Mouse (Mus musculus): ENCODE measurements at regions not wholly inside any gene's neighbourhood (a gene's known extent, or its start where the extent isn't known, plus 50 kb on each side); places are given as distances from the start of the nearest gene placed in this dataset.

DNA sequence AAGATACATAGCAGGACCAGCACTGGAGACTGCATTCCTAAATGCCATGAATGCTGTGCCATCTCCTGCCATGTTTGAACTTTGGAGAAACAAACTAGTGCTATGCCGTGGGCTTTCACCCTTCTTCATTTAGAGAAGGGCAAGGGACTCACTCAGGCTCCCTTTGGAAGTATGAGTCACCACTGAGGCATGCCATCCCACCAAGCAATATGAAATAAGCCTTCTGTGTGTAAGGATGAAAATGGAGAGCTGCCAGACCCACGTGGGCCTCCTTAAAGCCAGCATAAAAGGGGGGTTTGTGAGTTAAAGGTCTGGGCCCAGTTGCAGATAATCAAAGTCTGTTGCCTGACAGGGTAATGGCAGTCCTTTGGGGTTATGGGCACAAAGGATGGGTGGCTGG is 159.0 kb downstream of the H2al1j start:
- no peak for DNase-seq (ENCODE audit: low spot score)

DNA sequence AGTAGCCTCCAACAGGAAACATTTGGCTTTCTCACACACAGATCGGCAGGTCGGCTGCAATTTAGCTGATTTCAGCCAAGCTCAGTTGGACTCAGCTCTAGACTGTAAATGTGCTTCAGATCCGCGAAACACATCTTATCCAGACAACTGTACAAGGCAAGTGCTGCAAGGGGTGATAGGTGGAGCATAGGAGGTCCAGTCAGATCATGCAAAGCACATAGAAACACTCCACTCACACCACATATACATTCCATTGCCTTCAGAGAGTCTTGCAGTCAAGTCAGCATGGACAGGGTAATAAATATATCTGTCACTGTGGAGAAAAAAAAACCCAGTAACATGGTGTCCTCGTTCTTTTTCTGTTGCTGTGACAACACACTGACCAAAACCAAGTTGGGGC is 160.3 kb downstream of the H2al1j start:
- no peak for DNase-seq (ENCODE audit: low spot score)

DNA sequence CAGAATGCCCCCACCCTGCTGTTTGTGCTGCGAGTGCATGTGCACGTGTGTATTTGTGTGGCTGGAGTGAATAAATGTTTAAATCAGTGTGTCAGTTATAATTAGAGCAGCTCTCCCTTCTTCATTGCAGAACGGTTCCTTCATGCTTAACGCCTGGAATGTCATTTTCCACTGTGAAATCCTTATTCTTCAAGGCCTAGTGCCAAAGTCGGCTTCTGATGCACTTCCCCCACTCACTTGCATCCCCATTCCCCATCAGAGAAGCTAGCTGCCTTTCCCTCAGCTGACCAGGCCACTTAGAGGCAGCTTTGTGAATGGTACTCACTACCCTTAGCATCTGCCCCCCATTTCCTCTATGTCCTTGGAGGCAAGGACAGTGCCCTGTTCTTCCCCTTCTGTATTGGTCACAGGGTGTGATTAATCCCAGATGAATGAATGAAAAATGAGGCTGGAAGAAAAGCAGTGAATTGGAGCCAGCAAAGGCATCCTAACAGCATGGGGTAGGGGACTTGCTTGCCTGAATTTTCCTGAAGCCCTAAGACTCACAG is 162.6 kb downstream of the H2al1j start:
- DNase-seq (ENCODE audit: low spot score): no peak

- DNase-seq (ENCODE audit: low spot score): no peak
These were observed 163.6 kb downstream of the H2al1j start for GRCm38 (mm10) chrX:11491235-11491634.

GRCm38 (mm10) chrX:11491676-11492391 is 164.2 kb downstream of the H2al1j start:
- DNase-seq (ENCODE audit: low spot score): no peak

- DNase-seq (ENCODE audit: low spot score): no peak
These were observed 166.1 kb downstream of the H2al1j start for GRCm38 (mm10) chrX:11493526-11494245.

GRCm38 (mm10) chrX:11494246-11494630 is 166.6 kb downstream of the H2al1j start:
- DNase-seq (ENCODE audit: low spot score): no peak

- no peak for DNase-seq (ENCODE audit: low spot score)
These were observed 184.8 kb downstream of the H2al1j start for GRCm38 (mm10) chrX:11512439-11512838.

GRCm38 (mm10) chrX:11512928-11513327 is 185.3 kb downstream of the H2al1j start:
- no peak for DNase-seq (ENCODE audit: low spot score)

GRCm38 (mm10) chrX:11523791-11524190 is 196.2 kb downstream of the H2al1j start:
- DNase-seq (ENCODE audit: low spot score): no peak

- no peak for DNase-seq (ENCODE audit: low spot score)
These were observed 197.7 kb downstream of the H2al1j start for GRCm38 (mm10) chrX:11525326-11525725.

DNA sequence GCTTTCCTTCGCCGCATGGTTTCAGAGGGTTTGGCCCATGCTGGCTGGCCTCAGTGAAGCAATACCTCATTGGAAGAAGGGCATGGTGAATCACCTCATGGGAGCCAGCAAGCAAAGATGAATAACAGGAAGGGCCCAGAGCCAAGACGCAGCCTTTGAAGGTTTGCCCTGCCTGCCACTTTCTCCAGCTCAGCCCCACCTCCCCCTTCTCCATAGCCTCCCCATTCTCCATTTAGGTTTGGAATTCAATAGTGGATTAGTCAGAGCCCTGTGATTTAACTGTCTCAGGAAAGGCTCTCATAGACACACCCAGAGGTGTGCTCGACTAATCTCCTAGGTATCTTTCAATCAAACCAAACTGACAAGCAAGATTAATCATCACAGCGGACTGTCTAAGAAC is 201.0 kb downstream of the H2al1j start:
- no peak for DNase-seq (ENCODE audit: low spot score)

DNA sequence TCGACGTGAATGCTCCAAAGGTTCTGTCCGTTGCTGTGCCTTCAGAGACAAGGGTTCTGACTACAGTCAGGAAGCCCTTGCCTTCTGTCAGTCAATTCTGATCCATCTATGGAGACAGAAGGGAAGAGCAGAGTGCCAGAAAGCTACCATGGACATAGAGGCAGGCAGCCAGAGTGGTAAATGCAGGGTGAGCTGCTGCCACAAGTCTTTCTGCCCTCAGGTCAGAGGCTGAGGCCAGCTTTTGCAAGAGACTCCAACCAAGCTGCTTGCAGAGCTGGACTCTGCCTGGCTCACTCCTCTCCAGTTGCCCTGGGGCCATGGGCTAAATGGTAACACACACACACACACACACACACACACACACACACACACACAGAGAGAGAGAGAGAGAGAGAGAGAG is 201.6 kb downstream of the H2al1j start:
- DNase-seq (ENCODE audit: low spot score): no peak

DNA sequence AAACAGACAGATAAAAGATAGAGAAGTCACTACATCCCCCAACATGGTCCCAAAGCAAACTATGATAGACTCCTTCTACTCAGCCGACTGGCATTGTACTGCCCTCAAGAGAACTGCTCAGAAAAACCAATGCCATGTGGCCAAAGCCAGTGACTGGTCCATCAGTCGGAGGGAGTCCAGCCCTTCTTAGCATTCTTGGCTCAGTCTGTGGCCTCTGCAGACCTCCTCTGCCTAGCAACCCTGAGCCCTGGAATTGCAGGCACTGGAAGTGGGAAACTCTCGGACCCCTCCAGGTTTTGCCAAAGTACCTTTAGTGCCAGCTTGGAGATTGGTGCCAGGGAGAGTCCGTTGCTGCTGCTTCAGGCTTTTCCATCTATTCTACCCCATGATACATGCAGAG is 205.2 kb downstream of the H2al1j start:
- DNase-seq (ENCODE audit: low spot score): no peak

GRCm38 (mm10) chrX:11533871-11534270 is 206.2 kb downstream of the H2al1j start:
- no peak for DNase-seq (ENCODE audit: low spot score)

GRCm38 (mm10) chrX:11541011-11541410 is 213.4 kb downstream of the H2al1j start:
- no peak for DNase-seq (ENCODE audit: low spot score)

- no peak for DNase-seq (ENCODE audit: low spot score)
These were observed 222.7 kb downstream of the H2al1j start for GRCm38 (mm10) chrX:11550164-11550851.

DNA sequence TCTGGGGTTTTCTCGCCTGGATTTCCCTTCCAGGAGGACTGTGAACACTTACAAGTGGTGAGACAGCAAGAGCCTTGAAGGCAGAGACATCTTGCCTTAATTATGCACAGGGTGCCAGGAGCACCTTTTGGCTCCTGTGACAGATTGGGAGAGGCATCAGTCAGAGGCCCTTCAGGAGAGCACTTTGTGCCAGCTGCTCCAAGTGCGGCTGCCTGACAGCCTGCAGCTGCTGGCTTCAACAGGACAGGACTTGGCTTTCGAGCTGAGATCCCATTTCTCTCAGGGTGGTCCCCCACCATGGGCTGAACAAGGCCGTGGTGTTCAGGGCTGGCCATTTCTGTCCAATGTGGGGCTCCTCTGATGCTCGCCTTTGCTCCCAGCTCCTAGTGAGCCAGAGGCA is 224.6 kb downstream of the H2al1j start:
- DNase-seq (ENCODE audit: low spot score): no peak

DNA sequence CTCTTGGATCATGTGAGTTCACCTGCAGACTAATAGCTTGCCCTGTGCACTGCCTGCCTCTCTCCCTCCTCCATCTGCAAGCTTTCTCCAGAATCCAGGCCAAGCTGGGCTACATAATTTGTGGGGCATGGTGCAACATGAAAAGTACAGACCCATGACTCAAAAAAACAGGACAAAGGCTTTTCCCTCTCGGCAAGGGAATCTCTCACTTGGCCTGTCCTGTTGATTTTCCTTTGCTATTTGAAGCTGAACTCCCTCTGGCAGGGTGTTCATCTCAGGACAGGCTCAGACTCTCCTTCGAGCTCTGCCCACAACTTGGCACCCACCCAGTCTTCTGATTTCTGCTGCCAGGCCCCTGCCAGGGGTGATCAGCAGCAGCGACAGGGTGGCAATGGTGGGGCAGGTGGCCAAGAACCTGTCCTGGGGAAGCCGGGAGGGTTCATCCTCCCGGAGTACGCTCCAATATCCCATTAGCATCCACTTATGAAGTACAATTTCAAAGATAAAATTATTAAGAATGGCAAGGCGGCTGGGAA is 227.5 kb downstream of the H2al1j start:
- DNase-seq (ENCODE audit: low spot score): no peak

DNA sequence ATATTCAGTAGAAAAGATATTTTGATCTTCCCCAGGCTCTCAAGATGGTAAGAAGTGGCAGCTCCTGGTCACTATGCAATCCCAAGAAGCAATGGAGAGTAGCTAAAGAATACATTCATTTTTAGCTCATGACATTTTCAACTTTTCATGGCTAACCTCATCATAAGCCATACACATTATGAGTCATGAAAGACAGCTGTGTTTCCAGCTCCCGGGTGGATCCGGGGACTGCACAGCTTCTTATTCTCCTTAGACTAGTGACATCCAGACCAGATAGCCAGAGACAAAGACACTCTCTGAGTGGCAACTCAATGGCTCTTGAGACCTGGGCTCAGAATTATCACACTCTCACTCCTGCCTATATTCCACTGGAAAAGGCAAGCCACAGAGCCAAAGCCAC is 230.6 kb downstream of the H2al1j start:
- no peak for DNase-seq (ENCODE audit: low spot score)

GRCm38 (mm10) chrX:11560550-11561276 is 233.1 kb downstream of the H2al1j start:
- no peak for DNase-seq (ENCODE audit: low spot score)
